Mouse (Mus musculus): ENCODE data around the gene Wfdc13.

DNA sequence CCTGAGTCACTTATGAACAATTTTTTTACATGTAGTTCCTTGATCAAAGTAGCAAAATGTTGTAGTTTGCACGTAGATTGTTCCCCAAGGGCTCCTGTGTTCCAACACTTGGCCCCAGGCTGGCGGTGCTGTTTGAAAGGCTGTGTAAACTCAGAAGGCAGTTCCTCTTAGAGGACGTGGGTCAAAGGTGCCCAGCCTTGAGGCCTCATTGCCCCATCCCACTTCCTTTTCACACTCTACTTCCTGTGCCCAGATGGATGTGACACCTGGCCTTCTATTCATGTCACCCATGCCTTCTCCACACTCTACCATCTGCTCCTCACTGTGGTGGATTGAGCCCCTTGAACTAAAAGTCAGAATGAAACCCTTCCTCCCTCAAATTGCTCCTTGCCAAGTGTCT, 5.0 kb upstream of the Wfdc13 start:
- TF ChIP-seq POLR2A (IDR thresholded peaks at IDR 0.05; ENCODE audit: control insufficient read depth, low read depth, low read length) (no peak), CTCF (IDR thresholded peaks at IDR 0.05; ENCODE audit: control insufficient read depth, insufficient read depth, insufficient replicate concordance, low read depth, low read length) (no peak)
